In genomic region chr3:122033248-122033837, GRCm38 (mm10) we compare ENCODE assay signal across 9 mouse cellular contexts. TPM values are rescaled to one million over a fixed set of nuclear protein-coding genes. Genes with fewer than 3 reads are reported as not detected.
A peak's percentile ranks its signal among the peaks of the same experiment; 100 is the strongest.
DNase-seq lines count a peak whose midpoint lies in the region; ATAC-seq and TF ChIP-seq lines count a peak whose summit lies in the region.
"Had no signal": no experiment of that assay in that cellular context is flagged by ENCODE, and none has a peak within 500 bp of the region (broad histone marks: within the 10 kb centered on the region; RNA-seq: fewer than 3 reads in every experiment).

No protein-coding gene starts in this region.

- no peak for ATAC-seq in Patski
- ATAC-seq in kidney, postnatal 0 days (replicated peaks; ENCODE audit: low FRiP score, low read depth): no peak

- 37% methylated on average over 9 of the region's 9 CpGs for WGBS in kidney, postnatal 0 days

- no peak overlapping the region for H3K9ac ChIP-seq in kidney, postnatal 0 days (ENCODE audit: low read depth, low read length)
- H3K9ac ChIP-seq: forebrain, embryonic 12.5 days had no signal

- DNase-seq in gastrocnemius, adult 2 months: no peak
- DNase-seq in gastrocnemius, postnatal 14 days: no peak
- DNase-seq in Patski (ENCODE audit: low read depth, low spot score): peak; percentile 38
- peak; percentile 55 to 56 for DNase-seq in heart, adult 9 months (ENCODE audit: low spot score in 2 of 2)
- peak; percentile 56 for DNase-seq in kidney, postnatal 0 days (ENCODE audit: low spot score)
- no peak for DNase-seq in spleen, postnatal 14 days (ENCODE audit: low spot score in 2 of 2)
- DNase-seq in thymus, adult 18-20 months: no peak
- DNase-seq in thymus, postnatal 10 days (ENCODE audit: low spot score in 2 of 2): no peak

- no peak overlapping the region for H3K4me2 ChIP-seq in kidney, postnatal 0 days (ENCODE audit: low read length)
- H3K4me2 ChIP-seq: forebrain, embryonic 12.5 days had no signal

- in situ Hi-C loops in Patski (cut with MboI; ENCODE audit: low pct_unique_long_range_greater_than_20kb): no loop called here

- H3K36me3 ChIP-seq in kidney, postnatal 0 days (ENCODE audit: insufficient read depth, low read length): no peaks in the 10 kb centered on the region
- H3K36me3 ChIP-seq: forebrain, embryonic 12.5 days had no signal

- POLR2A ChIA-PET in Patski (lab: Charles Lee): interaction anchor here (0.7 kb wide), 2 partner anchors 8 to 313 kb away, joined by 4 to 5 read pairs; no protein-coding TSS in a partner anchor

- no peaks in the 10 kb centered on the region for H3K4me1 ChIP-seq in kidney, postnatal 0 days (replicated peaks; ENCODE audit: insufficient read depth, low read length)
- H3K4me1 ChIP-seq: forebrain, embryonic 12.5 days had no signal

- H3K4me3 ChIP-seq in gastrocnemius, adult 2 months: peak overlapping the region; percentile 43
- no peak overlapping the region for H3K4me3 ChIP-seq in kidney, postnatal 0 days (replicated peaks; ENCODE audit: low read depth, low read length)
- H3K4me3 ChIP-seq: forebrain, embryonic 12.5 days had no signal

- no peak for TF ChIP-seq CTCF in gastrocnemius, adult 2 months (IDR thresholded peaks at IDR 0.05)
- no peak for TF ChIP-seq CTCF in Patski (IDR thresholded peaks at IDR 0.05)
- no peak for TF ChIP-seq CTCF in kidney, postnatal 0 days (IDR thresholded peaks at IDR 0.05; ENCODE audit: low read depth)

- no peaks in the 10 kb centered on the region for H3K9me3 ChIP-seq in kidney, postnatal 0 days (replicated peaks; ENCODE audit: low read length)

- intact Hi-C loops in gastrocnemius, adult 2 months (cut with DNase I): no loop called here
- intact Hi-C loops in gastrocnemius, postnatal 14 days (cut with DNase I; ENCODE audit: low total_unique reads): no loop called here

- CTCF ChIA-PET in Patski (lab: Charles Lee): interaction anchor here (1.2 kb wide), 1 partner anchor 35 kb away, joined by 3 read pairs; no protein-coding TSS in a partner anchor

- H3K27me3 ChIP-seq in Patski: no peaks in the 10 kb centered on the region
- H3K27me3 ChIP-seq in kidney, postnatal 0 days (ENCODE audit: insufficient read depth, low read length): no peaks in the 10 kb centered on the region

- H3K27ac ChIP-seq in gastrocnemius, adult 2 months: peak overlapping the region; percentile 72
- peak overlapping the region; percentile 60 for H3K27ac ChIP-seq in kidney, postnatal 0 days
- H3K27ac ChIP-seq: forebrain, embryonic 12.5 days had no signal

RNA-seq across cellular contexts. Expression of gene Abca4, which starts 10.9 kb away (rescaled TPM):
- total RNA-seq in gastrocnemius, adult 2 months (2021): under 1 TPM; 0.79 to 0.95 TPM
- 1 to 10 TPM; 1.0 to 1.1 TPM for total RNA-seq in gastrocnemius, postnatal 14 days (2021)
- 1.5 TPM for polyA plus RNA-seq in Patski (2021)
- 1.0 and 1.2 TPM in 2 replicates for polyA plus RNA-seq in kidney, postnatal 0 days (2015; fragmentation: Nextera tagmentation; extraction: Ambion mirVana)

Comparison
In these comparisons a context has a peak if more than half of its experiments do, and no peak if none do; other contexts are left out.
1. DNase-seq: peak in Patski (single experiment), heart, adult 9 months (2 of 2) and kidney, postnatal 0 days (single experiment); none in gastrocnemius, adult 2 months (single experiment), gastrocnemius, postnatal 14 days (single experiment), spleen, postnatal 14 days (0 of 2), thymus, adult 18-20 months (0 of 2) and thymus, postnatal 10 days (0 of 2).